Mouse (Mus musculus): ENCODE data around the gene Prcc.

The Prcc gene

DNA sequence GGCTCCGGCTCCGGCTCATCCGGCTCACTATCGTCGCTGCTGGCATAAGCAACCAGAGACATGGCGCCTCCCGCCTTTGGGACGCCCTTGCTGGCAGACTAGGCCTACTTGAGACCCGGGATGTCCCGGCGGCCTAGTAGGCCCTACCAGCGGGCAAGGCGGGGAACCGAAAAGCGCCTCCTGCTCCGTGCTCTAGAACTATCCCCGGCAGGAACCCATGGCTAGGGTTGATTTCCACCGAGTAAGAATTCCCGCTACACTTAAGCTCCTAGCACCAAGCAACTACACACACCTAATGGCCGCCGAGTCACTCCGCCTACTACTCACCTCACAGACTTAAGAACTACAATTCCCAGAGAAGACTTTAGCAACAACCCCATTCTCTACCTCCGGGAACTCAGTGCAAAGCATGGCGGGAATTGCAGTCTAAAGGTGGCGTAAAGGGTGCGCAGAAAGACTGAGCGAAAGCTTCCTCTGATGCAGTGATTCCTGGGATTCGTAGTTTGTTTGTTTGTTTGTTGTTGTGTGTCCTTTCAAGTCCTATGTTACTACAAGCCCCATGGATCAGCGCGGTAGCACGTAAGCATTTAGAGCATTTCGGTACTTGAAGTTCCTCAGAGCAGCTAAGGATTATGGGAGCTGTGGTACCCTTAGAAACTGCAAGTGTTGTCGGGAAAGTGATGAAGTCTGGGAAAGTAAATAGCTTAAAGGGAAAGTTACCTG is at the start of gene Prcc:
Gene Prcc, minus strand, starts transcription at position 328 of the 723 bp plus-strand sequence.
- peak; percentile 80 for DNase-seq (ENCODE audit: low spot score)

DNA sequence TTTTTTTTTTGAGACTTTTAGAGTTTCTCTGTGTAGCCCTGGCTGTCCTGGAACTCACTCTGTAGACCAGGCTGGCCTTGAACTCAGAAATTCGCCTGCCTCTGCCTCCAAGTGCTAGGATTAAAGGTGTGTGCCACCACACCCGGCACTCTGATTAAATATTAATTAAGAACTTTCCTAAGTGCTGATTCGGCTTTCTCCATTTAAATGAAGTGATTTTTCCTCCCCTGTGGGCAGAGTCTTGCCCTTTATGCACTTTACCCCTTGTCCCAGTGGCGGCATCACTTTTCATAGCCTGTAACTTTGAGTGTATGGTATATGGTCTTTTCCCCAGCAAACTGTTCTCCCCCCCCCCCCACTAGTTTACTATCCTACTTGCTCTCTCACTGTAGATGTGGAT is 49.8 kb upstream of the Prcc start:
- no peak for DNase-seq (ENCODE audit: low spot score)

GRCm38 (mm10) chr3:87934501-87934900 is 49.1 kb upstream of the Prcc start:
- no peak for DNase-seq (ENCODE audit: low spot score)

GRCm38 (mm10) chr3:87934026-87934425 is 48.6 kb upstream of the Prcc start:
- DNase-seq (ENCODE audit: low spot score) = no peak

GRCm38 (mm10) chr3:87930078-87930795 is 44.8 kb upstream of the Prcc start, which contains the start of the genes Isg20l2 and Rrnad1:
Gene Isg20l2, plus strand, starts transcription at chr3:87930314.
Gene Rrnad1, minus strand, starts transcription at chr3:87930717.
- DNase-seq (ENCODE audit: low spot score) = peak; percentile 95

GRCm38 (mm10) chr3:87929341-87930077 is 44.1 kb upstream of the Prcc start:
- no peak for DNase-seq (ENCODE audit: low spot score)

- no peak for DNase-seq (ENCODE audit: low spot score)
Observed at GRCm38 (mm10) chr3:87927452-87927851, 42.0 kb upstream of the Prcc start.

DNA sequence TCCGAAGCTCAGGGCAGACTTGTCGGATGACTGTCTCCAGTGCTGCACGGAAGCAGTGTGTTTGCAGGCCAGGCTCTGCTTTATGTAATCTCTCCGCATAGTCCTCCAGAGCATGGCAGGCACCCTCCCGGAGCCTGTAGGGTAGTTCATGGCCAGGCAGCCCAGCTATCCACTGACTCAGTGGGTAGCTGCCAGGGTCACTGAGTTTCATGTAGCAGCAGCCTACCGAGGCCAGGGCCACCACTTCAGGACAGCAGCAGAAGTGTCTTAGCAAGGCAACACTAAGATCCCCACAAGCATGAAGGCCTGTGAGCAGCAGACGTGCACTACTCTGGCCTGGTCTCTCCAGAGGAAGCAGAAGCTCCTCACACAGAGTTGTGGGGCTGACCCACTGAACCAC is 39.6 kb upstream of the Prcc start:
- DNase-seq (ENCODE audit: low spot score) = no peak

GRCm38 (mm10) chr3:87920270-87920943 is 35.0 kb upstream of the Prcc start:
- DNase-seq (ENCODE audit: low spot score) = no peak

DNA sequence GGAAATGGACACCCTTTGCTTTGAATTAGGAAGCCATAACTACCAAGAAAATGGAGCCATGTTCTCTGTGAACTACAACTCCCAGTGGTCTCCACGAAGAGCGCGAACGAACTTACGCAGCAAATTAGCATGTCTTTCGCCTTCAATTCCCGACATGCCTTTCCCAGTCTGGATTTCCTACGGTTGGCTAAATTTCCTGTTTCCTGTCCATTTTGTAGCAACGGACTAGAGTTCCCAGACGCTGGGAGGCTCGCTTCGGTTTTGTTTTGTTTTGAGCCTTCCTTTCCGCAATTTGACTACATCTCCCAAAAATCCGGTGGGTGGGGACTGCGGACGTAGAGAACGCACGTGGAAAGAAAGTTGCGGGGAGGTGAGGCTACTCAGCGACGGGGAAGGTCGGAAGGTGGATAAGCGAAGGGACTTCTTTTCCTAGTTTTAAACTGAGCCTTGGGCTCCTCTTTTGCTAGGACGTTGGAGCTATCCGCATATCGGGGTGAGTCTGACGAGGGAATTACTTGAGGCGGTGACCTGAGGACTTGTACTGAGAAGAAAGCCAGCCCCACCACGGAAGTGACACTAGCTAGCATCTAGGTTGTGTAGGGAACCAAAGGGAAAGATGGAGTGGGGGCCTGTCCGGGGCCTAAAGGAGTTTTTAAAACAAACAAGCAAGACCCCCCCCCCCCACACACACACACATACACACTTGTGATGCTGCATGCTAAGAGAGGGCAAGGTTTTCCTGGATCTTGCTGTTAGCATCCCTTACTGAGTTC is 34.1 kb upstream of the Prcc start, which contains the start of gene Mrpl24:
Gene Mrpl24, plus strand, starts transcription at position 171 of the 773 bp plus-strand sequence.
- DNase-seq (ENCODE audit: low spot score) = peak; percentile 68

DNA sequence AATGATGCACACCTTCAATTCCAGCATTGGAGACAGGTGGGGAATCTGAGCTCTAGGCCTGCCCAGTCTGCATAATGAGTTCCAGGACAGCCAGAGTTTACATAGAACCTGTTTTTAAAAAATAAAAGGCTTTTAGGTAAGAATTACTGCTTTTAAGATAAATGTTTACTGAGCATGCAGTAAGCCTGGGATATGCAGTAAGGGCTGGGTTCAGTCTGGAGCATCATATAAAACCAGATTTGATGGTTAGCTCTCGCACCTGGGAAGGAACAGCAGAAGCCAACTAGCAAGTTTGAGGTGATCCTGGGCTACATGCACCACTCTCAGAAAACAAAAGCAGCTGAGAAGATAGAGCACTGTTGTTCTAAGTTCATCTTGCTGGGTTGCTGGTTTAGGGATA is 33.1 kb upstream of the Prcc start:
- DNase-seq (ENCODE audit: low spot score) = no peak

GRCm38 (mm10) chr3:87916990-87917389 is 31.6 kb upstream of the Prcc start:
- no peak for DNase-seq (ENCODE audit: low spot score)

DNA sequence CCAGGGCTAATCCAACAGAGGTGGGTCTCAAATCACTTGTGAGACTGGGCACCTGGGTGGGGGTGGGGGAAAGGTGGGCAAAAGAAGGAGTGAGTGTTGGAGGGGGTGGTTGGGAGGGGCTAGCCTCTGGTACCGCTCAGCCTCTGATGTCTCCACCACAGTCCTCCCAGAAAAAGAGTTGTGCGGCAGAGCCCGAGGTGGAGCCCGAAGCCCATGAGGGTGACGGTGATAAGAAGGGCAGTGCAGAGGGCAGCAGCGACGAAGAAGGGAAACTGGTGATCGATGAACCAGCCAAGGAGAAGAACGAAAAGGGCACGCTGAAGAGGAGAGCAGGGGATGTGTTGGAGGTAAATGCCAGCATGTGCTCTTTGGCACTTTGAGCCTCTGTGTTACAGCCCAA is 28.5 kb upstream of the Prcc start:
- DNase-seq (ENCODE audit: low spot score) = no peak

- DNase-seq (ENCODE audit: low spot score) = no peak
Observed at GRCm38 (mm10) chr3:87913491-87913890, 28.1 kb upstream of the Prcc start.

DNA sequence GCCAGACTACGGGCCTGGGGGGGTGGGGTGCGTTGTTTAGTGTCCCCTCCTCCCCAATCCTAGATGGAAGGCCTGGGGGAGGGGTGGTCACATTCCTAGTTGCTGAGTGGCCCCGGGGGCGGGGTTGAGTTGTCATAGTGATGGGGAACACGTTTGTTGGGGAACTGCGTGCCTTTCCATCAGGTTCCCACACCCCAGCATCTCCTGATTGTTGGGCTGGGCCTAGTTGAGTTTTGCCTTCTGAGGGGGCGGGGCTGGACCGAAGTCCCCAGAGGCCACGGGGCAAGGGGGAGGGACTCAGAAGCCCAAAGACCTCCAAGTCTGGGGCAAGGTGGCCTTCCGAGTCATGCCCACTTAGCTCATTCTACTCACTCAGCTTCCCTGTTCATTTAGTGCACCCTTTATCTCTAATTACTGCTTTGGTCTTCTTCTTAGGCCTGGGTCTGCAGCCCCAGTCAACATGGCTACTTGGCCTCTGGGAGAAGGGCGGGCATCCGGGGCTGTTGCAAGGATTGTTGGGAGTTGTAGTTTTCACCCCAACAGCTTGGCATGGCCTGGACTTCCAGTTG is 25.2 kb upstream of the Prcc start:
- peak; percentile 78 for DNase-seq (ENCODE audit: low spot score)

GRCm38 (mm10) chr3:87909874-87910273 is 24.5 kb upstream of the Prcc start:
- DNase-seq (ENCODE audit: low spot score) = no peak

DNA sequence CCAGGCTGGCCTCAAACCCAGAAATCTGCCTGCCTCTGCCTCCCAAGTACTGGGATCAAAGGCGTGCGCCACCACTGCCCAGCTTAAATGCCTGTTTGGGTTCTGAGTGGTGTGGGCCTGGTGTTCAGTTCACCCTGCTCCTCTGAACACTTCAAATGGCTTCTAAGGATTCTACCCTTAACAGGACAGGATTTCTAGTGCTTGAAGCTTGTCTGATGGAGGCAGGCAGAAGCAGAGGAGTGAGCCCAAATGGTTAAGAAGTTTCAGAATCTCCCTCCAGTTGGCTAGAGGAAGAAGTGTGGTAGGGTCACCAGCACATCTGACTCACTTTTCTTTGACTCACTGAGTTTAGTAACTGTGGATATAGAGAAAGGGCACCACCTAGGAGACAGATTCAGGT is 24.0 kb upstream of the Prcc start:
- DNase-seq (ENCODE audit: low spot score) = no peak

DNA sequence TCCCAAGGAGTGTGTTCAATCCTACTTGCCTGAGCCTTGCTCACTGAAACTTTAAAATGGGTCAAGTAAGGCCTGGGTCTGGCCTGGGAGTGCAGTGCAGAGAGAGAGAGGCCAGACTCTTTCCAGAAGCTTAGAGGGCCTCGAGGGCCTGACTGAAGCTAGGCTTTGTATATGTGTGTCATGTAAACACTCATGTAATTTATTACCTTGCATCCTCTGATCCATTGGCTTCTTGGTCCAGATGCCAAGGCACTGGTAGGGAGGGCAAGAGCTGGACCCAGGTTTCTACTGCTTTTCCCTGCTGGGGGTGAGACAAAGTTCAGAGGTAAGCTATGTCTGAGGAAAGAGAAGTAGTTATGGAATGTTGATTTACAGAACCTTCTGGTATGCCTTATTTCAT is 22.5 kb upstream of the Prcc start:
- no peak for DNase-seq (ENCODE audit: low spot score)

- DNase-seq (ENCODE audit: low spot score) = peak; percentile 38
Observed at GRCm38 (mm10) chr3:87906981-87907857, 21.8 kb upstream of the Prcc start.

DNA sequence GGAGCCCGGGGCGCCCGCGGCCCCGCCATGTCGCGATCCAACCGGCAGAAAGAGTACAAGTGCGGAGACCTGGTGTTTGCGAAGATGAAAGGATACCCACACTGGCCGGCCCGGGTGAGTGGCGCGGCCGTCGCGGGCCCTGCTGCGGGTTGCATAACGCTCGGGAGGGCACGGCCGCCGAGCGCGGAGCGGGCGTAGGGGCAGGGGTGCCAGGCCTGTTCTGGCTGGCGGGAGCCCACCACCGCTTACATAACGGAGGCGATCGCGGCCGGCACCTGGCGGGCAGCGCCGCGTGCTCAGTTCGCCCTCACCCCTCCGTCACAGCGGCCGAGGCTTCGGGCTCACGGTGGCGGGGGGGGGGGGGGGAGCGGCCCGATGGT is 21.2 kb upstream of the Prcc start:
- peak; percentile 65 for DNase-seq (ENCODE audit: low spot score)

Data from ovary, postnatal 36 days (tissue).